Mouse (Mus musculus): ENCODE results near the gene Ddx4. TPM values are rescaled to one million over a fixed set of nuclear protein-coding genes. Genes with fewer than 3 reads are reported as not detected.
"Not testable (repeated sequence)": the region's sequence is repeated elsewhere in the genome, so short reads cannot be mapped to it uniquely, and the experiment has no call there.

Gene Ddx4
- polyA plus RNA-seq, 1 experiment from 2014 or later = 0.79 TPM

DNA sequence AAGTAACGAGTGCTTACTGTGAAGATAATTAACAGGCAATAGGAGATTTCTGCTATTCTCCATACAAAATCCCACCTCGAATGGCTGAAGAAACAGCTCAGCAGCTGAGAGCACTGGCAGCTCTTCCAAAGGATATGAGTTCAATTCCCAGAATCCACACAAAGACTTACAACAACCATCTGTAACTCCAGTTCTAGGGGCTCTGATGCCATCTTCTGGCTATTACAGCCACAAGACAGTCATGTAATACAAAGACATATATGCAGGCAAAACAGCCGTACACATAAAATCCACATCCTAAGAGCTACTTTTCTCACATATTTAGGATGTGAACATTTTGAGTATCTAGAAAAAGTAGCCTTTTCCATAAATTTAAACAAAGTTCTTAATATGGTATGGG, 30.7 kb downstream of the Ddx4 start:
- no peak overlapping the region for H3K4me2 ChIP-seq
- 90% methylated on average over 3 of the region's 3 CpGs for WGBS
- DNase-seq (ENCODE audit: low spot score, missing footprints) = no peak
- no peaks in the 10 kb centered on the region for H3K9me3 ChIP-seq (ENCODE audit: control insufficient read depth, low read length)
- H3K4me3 ChIP-seq (ENCODE audit: low read depth, low read length) = no peak overlapping the region
- no peak for ATAC-seq (ENCODE audit: low FRiP score)
- H3K36me3 ChIP-seq (ENCODE audit: control insufficient read depth, insufficient read depth, low read length) = no peaks in the 10 kb centered on the region
- no peak overlapping the region for H3K27ac ChIP-seq (ENCODE audit: low read depth, low read length)
- H3K27me3 ChIP-seq (ENCODE audit: control insufficient read depth, insufficient read depth, low read length) = no peaks in the 10 kb centered on the region
- H3K9ac ChIP-seq (ENCODE audit: low read length) = no peak overlapping the region
- no peaks in the 10 kb centered on the region for H3K4me1 ChIP-seq (ENCODE audit: control insufficient read depth, insufficient read depth, low read length)

DNA sequence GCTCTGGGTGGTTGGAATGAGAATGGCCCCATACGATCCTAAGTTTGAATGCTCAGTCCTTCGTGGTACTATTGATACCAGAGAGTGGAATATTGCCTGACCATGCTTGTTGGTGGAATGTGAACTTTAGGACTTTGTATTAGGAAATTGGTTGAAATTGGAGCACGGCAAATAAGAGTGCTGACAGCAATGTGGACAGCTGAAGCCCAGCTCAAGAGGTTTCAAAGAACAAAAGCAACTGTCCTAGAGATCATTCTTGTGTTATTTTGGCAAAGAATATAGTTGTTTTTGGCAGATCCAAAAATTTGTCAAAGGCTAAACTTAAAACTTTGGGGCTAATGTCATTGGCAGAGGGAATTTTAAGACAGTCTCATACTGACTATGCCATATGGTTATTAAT, 43.7 kb downstream of the Ddx4 start:
- H3K4me3 ChIP-seq (ENCODE audit: low read depth, low read length) = no peak overlapping the region
- no peak overlapping the region for H3K27ac ChIP-seq (ENCODE audit: low read depth, low read length)
- 92% methylated on average over 3 of the region's 3 CpGs for WGBS
- ATAC-seq (ENCODE audit: low FRiP score) = no peak
- H3K9me3 ChIP-seq (ENCODE audit: control insufficient read depth, low read length) = no peaks in the 10 kb centered on the region
- H3K27me3 ChIP-seq (ENCODE audit: control insufficient read depth, insufficient read depth, low read length) = no peaks in the 10 kb centered on the region
- no peak overlapping the region for H3K9ac ChIP-seq (ENCODE audit: low read length)
- DNase-seq (ENCODE audit: low spot score, missing footprints) = no peak
- H3K4me1 ChIP-seq (ENCODE audit: control insufficient read depth, insufficient read depth, low read length) = no peaks in the 10 kb centered on the region
- no peak overlapping the region for H3K4me2 ChIP-seq
- no peaks in the 10 kb centered on the region for H3K36me3 ChIP-seq (ENCODE audit: control insufficient read depth, insufficient read depth, low read length)

DNA sequence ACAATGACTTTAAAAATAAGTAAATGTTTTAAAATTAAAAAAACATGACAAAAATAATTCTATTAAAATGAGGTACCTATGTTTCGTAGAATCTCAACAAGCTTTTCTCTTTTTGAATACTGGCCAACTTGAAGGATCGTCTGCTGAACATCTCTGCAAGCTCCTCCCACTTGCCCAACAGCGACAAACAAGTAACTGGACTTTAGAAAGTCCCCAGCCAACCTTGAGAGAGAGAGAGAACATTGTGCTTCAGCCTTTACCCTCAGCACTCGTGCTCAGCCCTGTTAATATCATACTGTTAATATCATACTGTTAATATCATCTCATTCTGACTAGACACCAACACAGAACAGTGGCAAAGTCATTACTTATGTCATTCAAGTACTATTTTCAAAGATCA, 47.9 kb downstream of the Ddx4 start:
- 87% methylated on average over 4 of the region's 4 CpGs for WGBS
- Histone ChIP-seq H3K4me2 (no peak overlapping the region), H3K9ac (ENCODE audit: low read length) (no peak overlapping the region), H3K4me1 (ENCODE audit: control insufficient read depth, insufficient read depth, low read length) (no peaks in the 10 kb centered on the region), H3K4me3 (ENCODE audit: low read depth, low read length) (no peak overlapping the region), H3K36me3 (ENCODE audit: control insufficient read depth, insufficient read depth, low read length) (no peaks in the 10 kb centered on the region), H3K27ac (ENCODE audit: low read depth, low read length) (no peak overlapping the region), H3K27me3 (ENCODE audit: control insufficient read depth, insufficient read depth, low read length) (no peaks in the 10 kb centered on the region), H3K9me3 (ENCODE audit: control insufficient read depth, low read length) (no peaks in the 10 kb centered on the region)
- ATAC-seq (ENCODE audit: low FRiP score) (no peak), DNase-seq (ENCODE audit: low spot score, missing footprints) (no peak)

DNA sequence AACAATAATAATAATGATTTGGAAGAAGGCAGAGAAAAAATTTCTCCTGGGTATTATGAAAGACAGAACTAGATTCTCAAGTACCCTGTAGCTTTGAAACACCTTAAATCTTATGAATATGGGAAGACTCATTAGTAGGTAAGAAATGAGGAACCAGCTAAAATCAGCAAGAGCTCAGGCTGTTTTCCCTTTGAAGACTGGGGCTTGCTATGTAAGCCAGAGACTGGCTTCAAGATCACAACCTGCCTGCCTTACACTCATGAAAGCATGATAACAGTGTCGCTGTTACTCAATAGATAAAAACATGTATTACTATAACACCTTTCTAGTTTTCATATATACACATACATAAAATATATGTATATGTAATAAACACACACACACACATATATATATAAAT, 48.4 kb downstream of the Ddx4 start:
- Histone ChIP-seq H3K9me3 (ENCODE audit: control insufficient read depth, low read length) (no peaks in the 10 kb centered on the region), H3K4me2 (no peak overlapping the region), H3K4me1 (ENCODE audit: control insufficient read depth, insufficient read depth, low read length) (no peaks in the 10 kb centered on the region), H3K27ac (ENCODE audit: low read depth, low read length) (no peak overlapping the region), H3K9ac (ENCODE audit: low read length) (no peak overlapping the region), H3K4me3 (ENCODE audit: low read depth, low read length) (no peak overlapping the region), H3K27me3 (ENCODE audit: control insufficient read depth, insufficient read depth, low read length) (no peaks in the 10 kb centered on the region), H3K36me3 (ENCODE audit: control insufficient read depth, insufficient read depth, low read length) (no peaks in the 10 kb centered on the region)
- 97% methylated on average over 1 of the region's 1 CpGs for WGBS
- DNase-seq (ENCODE audit: low spot score, missing footprints) = no peak
- no peak for ATAC-seq (ENCODE audit: low FRiP score)

DNA sequence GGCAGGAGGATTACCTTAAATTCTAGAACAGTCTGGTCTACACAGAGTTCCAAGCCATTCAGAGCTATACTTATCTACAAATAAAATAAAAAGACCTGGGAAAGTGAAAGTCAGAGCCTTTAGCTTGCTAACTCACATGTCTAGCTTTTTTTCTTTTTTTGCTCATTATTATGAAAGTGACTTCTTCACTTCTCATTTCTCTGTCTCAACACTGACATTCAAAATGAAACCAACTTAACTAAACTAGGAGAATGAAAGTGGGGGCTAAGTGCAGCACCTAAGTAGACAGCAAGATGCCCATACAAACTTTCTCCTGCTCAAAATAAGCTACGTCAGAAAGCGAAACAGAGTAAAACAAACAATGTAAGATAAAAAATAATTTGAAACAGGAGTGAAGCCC, 49.7 kb downstream of the Ddx4 start:
- 93% methylated on average over 2 of the region's 2 CpGs for WGBS
- Histone ChIP-seq H3K9ac (ENCODE audit: low read length) (no peak overlapping the region), H3K4me1 (ENCODE audit: control insufficient read depth, insufficient read depth, low read length) (no peaks in the 10 kb centered on the region), H3K4me3 (ENCODE audit: low read depth, low read length) (no peak overlapping the region), H3K9me3 (ENCODE audit: control insufficient read depth, low read length) (no peaks in the 10 kb centered on the region), H3K36me3 (ENCODE audit: control insufficient read depth, insufficient read depth, low read length) (no peaks in the 10 kb centered on the region), H3K27me3 (ENCODE audit: control insufficient read depth, insufficient read depth, low read length) (no peaks in the 10 kb centered on the region), H3K4me2 (no peak overlapping the region), H3K27ac (ENCODE audit: low read depth, low read length) (no peak overlapping the region)
- DNase-seq (ENCODE audit: low spot score, missing footprints) (no peak), ATAC-seq (ENCODE audit: low FRiP score) (no peak)

DNA sequence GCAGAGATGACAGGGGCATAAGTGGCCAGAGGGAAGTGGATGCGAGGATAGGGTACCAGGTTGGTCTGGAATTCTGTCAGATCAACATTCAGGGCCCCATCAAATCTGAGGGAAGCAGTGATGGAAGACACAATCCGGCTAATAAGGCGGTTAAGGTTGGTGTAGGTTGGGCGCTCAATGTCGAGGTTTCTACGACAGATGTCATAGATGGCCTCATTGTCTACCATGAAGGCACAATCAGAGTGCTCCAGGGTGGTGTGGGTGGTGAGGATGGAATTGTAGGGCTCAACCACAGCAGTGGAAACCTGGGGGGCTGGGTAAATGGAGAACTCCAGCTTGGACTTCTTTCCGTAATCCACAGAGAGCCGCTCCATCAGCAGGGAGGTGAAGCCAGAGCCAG, 58.0 kb downstream of the Ddx4 start, which contains the start of gene Il31ra:
TSS of gene Il31ra (minus strand) at position 101 of the 400 bp plus-strand sequence.
- not testable (repeated sequence) for H3K9me3 ChIP-seq (ENCODE audit: control insufficient read depth, low read length)
- WGBS = 88% methylated on average over 4 of the region's 8 CpGs

DNA sequence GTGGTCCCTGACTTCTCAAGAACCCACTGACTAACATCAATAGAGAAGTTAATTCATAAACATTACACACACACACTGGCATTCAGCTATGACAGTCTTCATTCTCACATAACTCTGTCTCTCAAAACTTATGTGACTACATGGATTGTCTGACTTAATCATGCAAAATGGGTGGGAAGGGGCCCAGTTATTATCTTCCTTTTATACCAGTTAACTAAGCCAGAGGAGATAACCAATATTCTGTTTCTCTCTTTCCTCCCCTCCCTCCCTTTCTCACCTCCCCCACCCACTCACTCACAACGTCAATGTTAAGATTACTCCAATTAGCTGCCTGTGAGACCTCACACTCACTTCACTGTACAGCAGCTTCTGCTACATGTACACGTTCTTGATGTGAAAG, 62.0 kb downstream of the Ddx4 start:
- ATAC-seq (ENCODE audit: low FRiP score) (no peak), DNase-seq (ENCODE audit: low spot score, missing footprints) (no peak)
- H3K9me3 ChIP-seq (ENCODE audit: control insufficient read depth, low read length) = no peaks in the 10 kb centered on the region
- no peak overlapping the region for H3K4me3 ChIP-seq (ENCODE audit: low read depth, low read length)
- no peak overlapping the region for H3K4me2 ChIP-seq
- H3K27ac ChIP-seq (ENCODE audit: low read depth, low read length) = no peak overlapping the region
- no peaks in the 10 kb centered on the region for H3K27me3 ChIP-seq (ENCODE audit: control insufficient read depth, insufficient read depth, low read length)
- no peak overlapping the region for H3K9ac ChIP-seq (ENCODE audit: low read length)
- no peaks in the 10 kb centered on the region for H3K4me1 ChIP-seq (ENCODE audit: control insufficient read depth, insufficient read depth, low read length)
- H3K36me3 ChIP-seq (ENCODE audit: control insufficient read depth, insufficient read depth, low read length) = no peaks in the 10 kb centered on the region
- WGBS = 67% methylated on average over 2 of the region's 2 CpGs

More for the DNA sequence above, 58.0 kb downstream of the Ddx4 start, which contains the start of gene Il31ra:
- H3K4me1 ChIP-seq (ENCODE audit: control insufficient read depth, insufficient read depth, low read length); ATAC-seq (ENCODE audit: low FRiP score); H3K4me2 ChIP-seq; H3K4me3 ChIP-seq (ENCODE audit: low read depth, low read length); H3K27ac ChIP-seq (ENCODE audit: low read depth, low read length); H3K27me3 ChIP-seq (ENCODE audit: control insufficient read depth, insufficient read depth, low read length); H3K36me3 ChIP-seq (ENCODE audit: control insufficient read depth, insufficient read depth, low read length); DNase-seq (ENCODE audit: low spot score, missing footprints); H3K9ac ChIP-seq (ENCODE audit: low read length): not testable (repeated sequence)

DNA sequence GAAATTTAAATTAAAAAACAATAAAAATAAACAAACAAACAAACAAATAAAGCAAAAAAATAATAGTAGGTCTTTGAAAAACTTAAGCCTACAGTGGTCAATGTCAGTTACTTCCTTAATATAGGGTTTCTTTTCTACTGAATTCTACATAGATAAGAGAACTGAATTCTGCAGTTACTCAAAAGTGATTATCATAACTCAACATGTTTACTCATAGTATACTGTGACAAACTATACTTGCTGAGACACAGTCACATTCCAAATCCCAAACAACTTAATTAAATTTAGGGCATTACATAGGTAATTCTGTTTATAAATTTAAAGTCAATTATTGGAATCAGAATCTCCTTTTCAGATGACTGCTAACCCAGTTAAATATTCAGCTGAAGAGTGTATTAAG, 62.6 kb downstream of the Ddx4 start:
- H3K4me1 ChIP-seq (ENCODE audit: control insufficient read depth, insufficient read depth, low read length) = no peaks in the 10 kb centered on the region
- no peak for ATAC-seq (ENCODE audit: low FRiP score)
- no peak overlapping the region for H3K27ac ChIP-seq (ENCODE audit: low read depth, low read length)
- H3K9me3 ChIP-seq (ENCODE audit: control insufficient read depth, low read length) = no peaks in the 10 kb centered on the region
- no peak overlapping the region for H3K4me2 ChIP-seq
- no peak overlapping the region for H3K9ac ChIP-seq (ENCODE audit: low read length)
- H3K36me3 ChIP-seq (ENCODE audit: control insufficient read depth, insufficient read depth, low read length) = no peaks in the 10 kb centered on the region
- H3K27me3 ChIP-seq (ENCODE audit: control insufficient read depth, insufficient read depth, low read length) = no peaks in the 10 kb centered on the region
- no peak overlapping the region for H3K4me3 ChIP-seq (ENCODE audit: low read depth, low read length)
- DNase-seq (ENCODE audit: low spot score, missing footprints) = no peak

DNA sequence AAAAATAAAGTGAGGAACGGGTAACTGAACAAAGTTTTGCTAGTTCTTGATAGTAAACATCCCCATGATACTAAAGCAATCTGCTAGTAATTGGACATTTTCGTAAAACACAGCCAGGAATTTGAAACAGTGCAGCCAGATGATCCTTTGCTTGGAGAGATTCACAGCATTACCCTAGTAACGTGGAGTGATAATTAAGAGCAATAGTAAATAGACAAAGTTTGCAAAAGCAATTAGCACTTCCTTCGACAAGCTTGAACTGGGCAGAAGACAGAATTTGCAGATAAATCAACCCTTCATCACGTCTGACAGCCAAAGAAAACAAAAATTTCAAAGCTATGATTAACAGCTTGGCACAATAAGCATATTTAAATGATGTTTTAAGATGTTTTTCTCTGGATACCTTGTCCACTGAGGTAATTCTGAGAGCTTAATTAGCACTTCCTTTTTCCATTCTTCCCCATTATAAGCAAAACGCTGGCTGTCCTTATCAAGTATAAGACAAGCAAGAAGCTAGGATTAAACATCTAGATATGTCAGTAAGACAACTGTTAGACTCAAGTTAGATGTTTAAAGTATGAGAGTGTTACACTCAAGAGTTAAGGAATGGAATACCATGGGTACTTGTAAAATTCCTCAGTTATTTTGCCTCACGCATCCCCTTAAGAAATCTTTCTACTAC, 67.6 kb downstream of the Ddx4 start:
- Histone ChIP-seq H3K27me3 (ENCODE audit: control insufficient read depth, insufficient read depth, low read length) (no peaks in the 10 kb centered on the region), H3K9ac (ENCODE audit: low read length) (no peak overlapping the region), H3K27ac (ENCODE audit: low read depth, low read length) (no peak overlapping the region), H3K4me2 (no peak overlapping the region), H3K9me3 (ENCODE audit: control insufficient read depth, low read length) (no peaks in the 10 kb centered on the region), H3K36me3 (ENCODE audit: control insufficient read depth, insufficient read depth, low read length) (no peaks in the 10 kb centered on the region), H3K4me1 (ENCODE audit: control insufficient read depth, insufficient read depth, low read length) (no peaks in the 10 kb centered on the region), H3K4me3 (ENCODE audit: low read depth, low read length) (no peak overlapping the region)
- 72% methylated on average over 7 of the region's 7 CpGs for WGBS
- no peak for ATAC-seq (ENCODE audit: low FRiP score)
- DNase-seq (ENCODE audit: low spot score, missing footprints) = no peak
